12 mouse cellular contexts compared by ENCODE assay signal in the genomic region with DNA sequence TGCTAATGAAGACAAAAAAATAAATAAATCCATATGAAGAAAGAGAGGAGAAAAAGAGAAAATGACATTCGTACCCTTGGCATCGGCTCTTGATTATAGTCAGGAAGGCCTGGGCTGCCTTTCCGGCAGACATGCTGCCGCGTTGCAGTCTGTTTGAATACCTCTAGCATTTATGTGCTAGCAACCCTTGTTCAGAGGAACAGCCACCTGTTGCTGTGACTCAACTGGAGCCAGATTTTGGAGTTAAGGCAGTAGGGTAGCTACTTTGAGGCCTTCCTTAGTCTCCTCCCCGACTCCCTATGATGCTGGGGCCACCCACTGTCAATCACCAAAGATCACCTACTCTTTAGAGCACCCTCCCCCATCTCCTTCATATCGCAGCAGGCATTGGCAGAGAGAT.
"Had no signal": no experiment of that assay in that cellular context is flagged by ENCODE, and none has a peak within 500 bp of the region (broad histone marks: within the 10 kb centered on the region; RNA-seq: fewer than 3 reads in every experiment).

No protein-coding gene starts in this region.

- ATAC-seq: liver, postnatal 0 days had no signal

- H3K27me3 ChIP-seq: liver, embryonic 13.5 days; stomach, embryonic 15.5 days had no signal

- H3K36me3 ChIP-seq: liver, embryonic 13.5 days; neural tube, embryonic 13.5 days; stomach, embryonic 15.5 days had no signal

- H3K4me2 ChIP-seq: liver, embryonic 13.5 days; neural tube, embryonic 13.5 days; stomach, embryonic 15.5 days had no signal

- H3K27ac ChIP-seq: left cerebral cortex, adult 2 months; liver, embryonic 13.5 days; neural tube, embryonic 13.5 days; stomach, embryonic 15.5 days had no signal

- DNase-seq: kidney, adult 9 months; kidney, postnatal 14 days; liver; liver, embryonic 13.5 days; liver, postnatal 0 days; midbrain, embryonic 14.5 days; retina, postnatal 1 day; thymus, adult 2 months; thymus, postnatal 25 days had no signal

- H3K4me3 ChIP-seq: left cerebral cortex, adult 2 months; liver, embryonic 13.5 days; neural tube, embryonic 13.5 days; stomach, embryonic 15.5 days had no signal

- H3K9ac ChIP-seq: liver, embryonic 13.5 days; liver, postnatal 0 days; neural tube, embryonic 13.5 days; stomach, embryonic 15.5 days had no signal

- H3K9me3 ChIP-seq: liver, embryonic 13.5 days; neural tube, embryonic 13.5 days; stomach, embryonic 15.5 days had no signal

- H3K4me1 ChIP-seq: liver, embryonic 13.5 days; stomach, embryonic 15.5 days had no signal
